Mouse (Mus musculus): ENCODE results near the gene Gpatch2l. TPM values are rescaled to one million over a fixed set of nuclear protein-coding genes. Genes with fewer than 3 reads are reported as not detected.

The Gpatch2l gene
- polyA plus RNA-seq, 1 experiment from 2014 or later: 20.7 TPM

GRCm38 (mm10) chr12:86330684-86331083 lies 89.0 kb downstream of the Gpatch2l start:
- Histone ChIP-seq H3K4me2 (no peak overlapping the region), H3K4me3 (replicated peaks) (no peak overlapping the region), H3K27me3 (no peaks in the 10 kb centered on the region), H3K4me1 (replicated peaks) (0 out of 2 replicates have a peak, but pooled peaks cover 8% of the 10 kb centered on the region), H3K9ac (replicated peaks) (no peak overlapping the region), H3K36me3 (no peaks in the 10 kb centered on the region), H3K27ac (no peak overlapping the region), H3K9me3 (no peaks in the 10 kb centered on the region)
- 87% methylated on average over 9 of the region's 9 CpGs for WGBS
- ATAC-seq (ENCODE audit: insufficient number of reproducible peaks, insufficient read depth, low FRiP score, low TSS enrichment, low read depth): no peak

- 0 out of 2 replicates have a peak, but pooled peaks cover 8% of the 10 kb centered on the region for H3K4me1 ChIP-seq (replicated peaks)
- H3K4me2 ChIP-seq: no peak overlapping the region
- no peak for ATAC-seq (ENCODE audit: insufficient number of reproducible peaks, insufficient read depth, low FRiP score, low TSS enrichment, low read depth)
- no peaks in the 10 kb centered on the region for H3K9me3 ChIP-seq
- no peaks in the 10 kb centered on the region for H3K36me3 ChIP-seq
- WGBS: 76% methylated on average over 10 of the region's 10 CpGs
- no peaks in the 10 kb centered on the region for H3K27me3 ChIP-seq
- H3K27ac ChIP-seq: no peak overlapping the region
- H3K9ac ChIP-seq (replicated peaks): no peak overlapping the region
- H3K4me3 ChIP-seq (replicated peaks): no peak overlapping the region
Measured at GRCm38 (mm10) chr12:86331248-86331647, 89.6 kb downstream of the Gpatch2l start.

GRCm38 (mm10) chr12:86336209-86336608 lies 94.6 kb downstream of the Gpatch2l start:
- Histone ChIP-seq H3K27me3 (peaks cover 8% of the 10 kb centered on the region; the same call in 1 of the 2 replicates), H3K9ac (replicated peaks) (no peak overlapping the region), H3K4me2 (no peak overlapping the region), H3K4me3 (replicated peaks) (no peak overlapping the region), H3K4me1 (replicated peaks) (peaks cover 9% of the 10 kb centered on the region; the same call in 1 of the 2 replicates), H3K36me3 (no peaks in the 10 kb centered on the region), H3K27ac (no peak overlapping the region), H3K9me3 (no peaks in the 10 kb centered on the region)
- no peak for ATAC-seq (ENCODE audit: insufficient number of reproducible peaks, insufficient read depth, low FRiP score, low TSS enrichment, low read depth)
- 92% methylated on average over 3 of the region's 3 CpGs for WGBS

- H3K36me3 ChIP-seq: no peaks in the 10 kb centered on the region
- no peaks in the 10 kb centered on the region for H3K9me3 ChIP-seq
- H3K4me2 ChIP-seq: no peak overlapping the region
- no peak for ATAC-seq (ENCODE audit: insufficient number of reproducible peaks, insufficient read depth, low FRiP score, low TSS enrichment, low read depth)
- H3K27ac ChIP-seq: no peak overlapping the region
- peaks cover 9% of the 10 kb centered on the region for H3K4me1 ChIP-seq (replicated peaks)
- H3K9ac ChIP-seq (replicated peaks): no peak overlapping the region
- peaks cover 8% of the 10 kb centered on the region; the same call in 1 of the 2 replicates for H3K27me3 ChIP-seq
- WGBS: 21% methylated on average over 7 of the region's 7 CpGs
- H3K4me3 ChIP-seq (replicated peaks): no peak overlapping the region
Measured at GRCm38 (mm10) chr12:86336887-86337286, 95.2 kb downstream of the Gpatch2l start.

Other genes with a start within 250 kb of the Gpatch2l start
- gene Tgfb3, start 162.8 kb upstream of the Gpatch2l start, polyA plus RNA-seq (2016; fragmentation: Nextera tagmentation; extraction: Ambion mirVana): 33.4 and 40.0 TPM in 2 replicates
- 80.5 and 84.1 TPM in 2 replicates for gene Ift43, start 159.3 kb upstream of the Gpatch2l start, polyA plus RNA-seq (2016; fragmentation: Nextera tagmentation; extraction: Ambion mirVana)
- 0.73 and 0.74 TPM in 2 replicates for gene Esrrb, start 119.3 kb downstream of the Gpatch2l start, polyA plus RNA-seq (2016; fragmentation: Nextera tagmentation; extraction: Ambion mirVana)

Data from limb, embryonic 12.5 days (tissue).